Mouse (Mus musculus) right cerebral cortex, adult 2 months (tissue): Measurements from ENCODE around the gene Cdk10.
"Not testable (repeated sequence)": the region's sequence is repeated elsewhere in the genome, so short reads cannot be mapped to it uniquely, and the experiment has no call there.

ENCODE experiments used
- DNase-seq, 2 experiments: peaks; one replicate each; pipeline ENCODE4 v3.0.0; 2021 to 2022; ENCODE audit warnings: low spot score in 2 of 2

Gene Cdk10

DNA sequence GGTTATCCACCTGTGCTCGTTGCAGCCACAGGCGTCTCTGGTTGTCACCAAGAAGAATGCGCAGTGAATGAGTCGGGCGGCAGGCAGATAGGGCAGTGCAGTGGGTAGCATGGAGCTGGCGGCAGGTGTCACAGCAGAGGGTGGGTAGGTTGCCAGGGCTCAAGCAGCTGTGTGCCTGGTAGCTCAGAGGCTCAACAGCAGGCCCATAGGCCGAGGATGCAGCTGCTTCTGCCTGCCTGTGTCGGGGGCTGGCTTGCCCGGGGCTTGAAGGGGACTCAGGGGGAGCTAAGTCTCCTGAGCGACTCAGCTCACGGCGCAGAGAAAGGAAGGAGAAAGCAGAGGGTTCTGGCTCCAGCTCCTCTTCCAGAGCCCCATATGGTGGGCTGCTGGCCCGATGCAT lies 8.7 kb downstream of the Cdk10 start:
- peak in 1 of 2 experiments; percentile 39 for DNase-seq

DNA sequence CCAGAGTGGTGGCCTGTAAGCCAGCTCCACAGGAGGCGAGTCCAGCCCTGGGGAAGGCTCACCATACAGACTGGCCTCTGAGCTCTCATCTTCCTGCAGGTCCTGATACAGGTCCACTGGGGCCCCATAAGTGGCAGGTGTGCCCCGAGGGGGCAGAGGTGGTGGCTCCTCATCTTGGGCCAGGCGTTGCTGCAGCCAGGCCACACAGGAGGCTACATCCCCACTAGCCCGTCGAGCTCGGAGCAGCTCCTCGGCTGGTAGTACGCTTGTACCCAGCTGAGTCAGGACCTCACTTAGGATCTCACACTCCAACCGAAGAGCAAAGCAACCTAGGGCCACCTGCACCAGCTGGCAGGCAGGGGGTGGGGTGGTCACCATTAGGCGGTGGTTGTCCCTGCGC lies 9.1 kb downstream of the Cdk10 start:
- peak in 1 of 2 experiments; percentile 26 for DNase-seq

DNA sequence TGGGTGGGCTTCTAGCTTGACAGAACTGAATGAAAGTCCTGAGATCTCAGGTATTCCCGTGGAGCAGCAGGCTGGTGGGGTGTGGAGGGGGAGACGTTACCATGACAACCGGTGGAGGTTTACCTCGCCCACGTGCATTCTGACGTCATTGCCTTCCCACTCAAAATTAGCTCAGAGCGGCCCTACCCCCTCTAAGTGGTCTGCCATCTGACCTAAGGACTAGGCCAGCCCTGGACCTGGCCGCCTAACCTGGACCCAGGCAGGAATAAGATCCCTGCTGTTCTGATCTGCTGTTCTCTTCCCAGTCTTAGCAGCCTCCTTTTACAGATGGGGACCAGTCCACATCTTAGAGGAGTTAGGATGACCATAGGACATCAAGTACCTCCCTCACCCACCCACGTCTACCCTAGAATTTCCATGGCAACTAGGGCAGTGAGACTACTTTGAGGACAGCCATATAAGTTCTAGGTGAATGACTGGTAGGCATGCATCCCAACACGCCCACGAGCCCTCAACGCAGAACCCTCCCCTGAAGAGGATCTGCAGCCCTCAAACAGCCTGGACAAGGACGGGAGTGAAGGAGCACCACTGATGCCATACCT lies 10.4 kb downstream of the Cdk10 start:
- DNase-seq, result peak; percentile 87 to 92

DNA sequence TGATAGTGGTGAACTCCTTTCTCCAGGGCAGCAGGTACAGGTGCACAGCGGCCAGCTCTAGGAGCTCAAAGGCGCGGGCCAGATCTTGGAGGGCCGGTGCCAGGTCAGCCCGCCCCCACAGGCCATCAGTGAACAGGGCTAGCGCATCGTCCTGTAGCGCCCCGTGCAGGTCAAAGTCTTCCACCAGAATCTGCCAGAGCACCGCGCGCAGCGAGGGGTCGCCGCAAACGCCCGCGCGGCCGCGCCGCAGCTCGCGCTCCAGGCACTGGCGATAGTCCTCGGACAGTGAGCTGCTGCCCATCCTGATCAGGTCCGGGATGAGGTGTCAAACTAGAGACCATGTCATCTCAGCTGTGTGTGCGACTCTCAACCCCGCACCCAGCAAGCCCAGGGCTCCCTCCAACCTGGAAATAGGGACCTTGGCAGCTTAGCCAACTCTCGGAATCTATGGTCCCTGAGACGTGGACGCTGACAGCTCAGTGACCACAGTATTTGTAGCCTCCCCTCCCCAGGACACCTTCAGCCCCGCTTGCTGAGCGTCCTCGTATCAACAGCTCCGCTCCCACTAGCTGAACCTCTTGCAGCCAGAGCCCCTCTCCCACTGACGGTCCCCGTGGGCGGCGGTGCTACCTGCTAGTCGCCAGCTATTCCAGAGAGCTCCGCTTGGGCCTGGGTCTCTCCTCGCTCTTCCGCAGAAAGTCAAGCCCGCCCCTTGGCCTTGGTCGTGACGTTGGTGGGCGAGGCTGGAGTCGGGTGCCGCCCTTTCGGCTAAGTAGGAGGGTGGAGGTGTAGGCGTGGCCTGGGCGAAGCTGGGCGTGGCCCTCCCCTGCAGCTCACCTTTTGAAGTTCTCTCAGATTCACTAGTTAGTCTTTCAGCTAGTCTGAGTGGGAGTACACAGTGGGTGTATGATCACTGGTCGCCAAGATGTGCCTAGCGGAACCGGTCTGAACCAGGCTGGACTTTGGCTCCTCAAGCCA lies 11.2 kb downstream of the Cdk10 start, which contains the start of gene Spata2l:
Spata2l (minus strand) TSS at position 714 of the 978 bp plus-strand sequence.
- peak; percentile 86 for DNase-seq

DNA sequence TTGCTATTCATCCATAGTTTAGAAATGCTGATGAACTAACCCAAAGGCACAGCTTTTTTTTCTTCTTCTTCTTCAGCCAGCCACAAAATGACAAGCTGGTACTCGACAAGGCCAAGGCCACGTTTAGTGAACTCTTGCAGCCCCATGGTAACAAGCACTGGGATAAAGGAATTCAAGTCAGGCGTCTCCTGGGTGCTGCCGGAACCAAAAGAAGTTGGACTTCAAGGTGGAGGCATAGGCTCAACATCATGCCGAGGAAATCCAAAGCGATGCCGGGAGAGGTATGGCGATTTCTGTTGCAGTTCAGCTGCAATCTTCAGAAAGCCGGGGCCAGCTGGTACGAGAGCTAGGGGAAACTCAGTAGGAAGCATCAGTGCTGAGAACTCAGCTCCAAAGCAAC lies 14.8 kb downstream of the Cdk10 start:
- DNase-seq, result no peak

DNA sequence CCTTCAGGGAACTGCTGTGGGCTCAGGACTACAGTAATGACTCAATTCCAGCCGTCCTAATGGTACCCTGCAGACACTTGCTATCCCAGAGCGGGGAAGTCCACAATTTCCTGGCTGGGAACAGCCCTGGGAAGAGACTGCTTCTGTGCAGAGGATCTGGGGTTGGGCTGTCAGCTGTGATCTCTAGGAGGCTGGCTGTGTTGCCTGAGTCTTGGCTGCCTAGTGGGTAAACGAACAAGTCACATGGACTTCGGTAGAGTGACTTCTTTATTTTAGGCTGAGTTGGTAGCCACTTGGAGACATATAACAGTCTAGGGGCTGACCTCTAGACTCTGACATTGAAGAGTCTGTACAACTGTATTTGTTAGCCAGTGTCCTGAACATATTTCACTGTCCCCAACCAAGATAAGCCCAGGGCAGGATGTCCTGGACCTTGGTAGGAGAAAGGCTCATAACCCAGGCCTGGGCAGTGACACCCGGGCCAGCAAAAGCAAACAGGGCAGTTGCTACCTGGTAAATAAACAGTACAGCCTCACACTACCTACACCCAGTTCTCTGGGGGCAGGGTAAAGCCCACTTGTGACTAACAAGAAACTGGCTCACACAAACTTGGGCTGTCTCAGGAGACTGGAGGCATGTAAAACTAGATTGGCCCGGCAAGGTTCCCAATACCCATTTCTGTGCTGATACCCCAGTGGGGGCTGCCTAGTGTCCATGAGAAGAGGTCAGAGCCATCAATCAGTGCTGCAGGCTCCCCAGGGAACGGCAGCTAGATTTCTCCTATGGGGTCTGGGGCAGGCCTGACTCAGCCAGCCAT lies 17.7 kb downstream of the Cdk10 start:
- no peak for DNase-seq

DNA sequence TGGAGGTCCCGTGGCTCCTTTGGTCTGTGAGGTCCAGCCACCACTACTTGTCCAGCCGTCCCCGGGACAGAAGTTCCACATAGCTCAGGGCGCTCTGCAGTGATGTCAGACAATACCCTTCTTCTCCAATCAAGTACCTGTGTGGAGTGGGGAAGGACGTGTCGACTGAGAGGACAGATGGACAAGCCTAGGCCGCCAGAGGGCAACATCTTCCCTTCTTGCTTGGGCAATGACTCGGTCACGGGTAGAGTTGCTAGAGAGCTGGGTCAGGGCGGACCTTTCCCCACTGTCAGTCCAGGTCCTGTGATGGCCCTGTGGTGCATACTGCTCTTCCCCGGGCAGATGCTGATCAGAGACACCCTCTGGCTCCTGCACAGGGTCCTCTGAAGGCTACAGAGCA lies 18.4 kb downstream of the Cdk10 start:
- no peak for DNase-seq

DNA sequence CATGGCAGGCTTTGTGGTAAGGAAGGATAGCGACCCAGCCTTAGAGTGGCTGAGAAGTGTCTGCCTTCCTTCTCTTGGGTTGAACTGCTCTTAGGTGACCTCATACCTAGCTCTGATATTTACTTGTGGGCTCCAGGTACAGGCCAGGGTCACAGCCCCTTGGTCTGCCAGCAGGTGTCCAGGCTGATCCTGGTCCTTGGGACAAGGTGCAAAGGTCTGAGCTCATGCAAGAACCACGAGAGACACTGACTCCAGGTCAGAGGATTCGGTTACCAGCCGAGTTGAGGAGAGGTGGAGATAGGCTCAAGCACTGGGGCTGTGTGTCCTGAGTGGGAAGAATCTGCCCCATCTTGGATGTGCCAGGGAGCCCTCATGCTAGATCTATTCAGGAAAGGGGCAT lies 19.7 kb downstream of the Cdk10 start:
- DNase-seq, result no peak

DNA sequence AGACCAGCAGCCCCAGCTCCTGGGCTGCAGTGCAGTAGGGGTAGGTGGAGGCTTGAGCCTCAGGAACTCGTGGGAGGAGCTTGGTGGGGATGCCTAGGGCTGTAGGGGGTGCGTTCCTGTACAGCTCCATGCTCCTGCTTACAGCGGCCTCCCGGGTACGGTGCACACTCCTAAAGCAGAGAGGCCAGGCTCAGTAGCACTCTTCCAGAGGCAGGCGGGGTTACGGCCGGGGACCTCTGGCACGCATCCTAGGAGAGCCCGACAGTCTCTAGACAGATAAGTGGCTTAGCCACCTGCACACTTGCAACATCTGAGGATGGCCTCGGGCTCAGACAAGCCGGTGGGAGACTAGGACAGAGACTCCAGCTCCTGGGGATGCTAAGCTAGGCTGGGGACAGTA lies 20.9 kb downstream of the Cdk10 start:
- no peak for DNase-seq

DNA sequence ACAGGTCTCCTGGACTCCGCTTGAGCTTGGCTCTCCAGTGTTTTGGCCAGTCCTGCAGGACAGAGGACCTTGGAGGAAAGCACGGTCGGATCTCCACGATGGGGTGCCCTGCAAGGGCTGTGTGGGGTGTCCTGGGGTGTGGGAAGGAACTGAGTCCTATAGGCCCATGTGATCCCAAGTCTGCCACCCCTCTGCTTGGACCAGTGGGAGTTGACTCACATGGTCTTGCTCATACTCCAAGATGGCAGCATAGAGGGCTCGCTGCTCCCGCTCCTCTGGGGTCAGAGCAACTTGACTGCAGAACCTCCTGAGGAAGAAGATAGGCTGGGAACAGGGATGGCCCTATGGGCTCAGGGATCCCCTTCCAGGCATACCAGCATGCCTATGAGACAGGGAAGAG lies 23.1 kb downstream of the Cdk10 start:
- no peak for DNase-seq

DNA sequence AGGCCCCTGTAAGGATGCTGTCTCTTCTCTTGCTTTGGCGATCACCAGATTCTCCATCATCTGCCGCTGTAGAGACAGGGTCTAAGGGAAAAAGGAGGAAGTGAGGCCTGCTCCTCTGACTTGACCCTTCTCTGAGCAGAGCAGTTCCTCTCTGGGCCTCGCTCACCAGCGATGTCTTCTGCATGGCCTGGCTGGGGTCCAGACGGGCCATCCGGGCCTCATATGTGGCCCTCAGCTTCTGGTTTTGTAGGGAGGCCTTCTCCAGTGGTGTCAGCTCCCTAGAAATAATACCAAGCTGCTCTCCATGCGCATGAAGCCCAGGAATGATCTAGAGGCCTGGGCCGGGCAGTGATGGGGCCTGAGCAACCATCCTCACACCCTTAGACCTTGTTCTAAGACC lies 24.0 kb downstream of the Cdk10 start:
- DNase-seq, result no peak

DNA sequence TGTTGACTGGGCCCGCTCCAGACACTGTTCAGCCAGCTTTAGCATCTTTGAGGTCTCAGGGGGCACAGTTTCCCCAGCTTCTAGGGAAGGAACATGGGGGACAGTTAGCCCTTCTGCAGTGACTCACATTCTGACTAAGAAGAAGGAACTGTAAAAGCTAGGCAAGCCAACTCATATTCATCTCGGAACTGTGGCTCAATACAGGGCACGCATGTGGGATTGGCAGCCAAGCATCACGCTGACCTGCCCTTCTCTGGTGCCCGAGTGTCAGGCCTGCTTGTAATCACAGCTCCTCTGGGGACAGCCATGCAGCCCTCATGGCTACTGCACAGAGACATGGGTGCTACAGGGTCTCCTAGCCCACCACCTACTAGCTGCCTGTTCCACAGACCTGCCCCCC lies 26.3 kb downstream of the Cdk10 start:
- DNase-seq, result no peak

DNA sequence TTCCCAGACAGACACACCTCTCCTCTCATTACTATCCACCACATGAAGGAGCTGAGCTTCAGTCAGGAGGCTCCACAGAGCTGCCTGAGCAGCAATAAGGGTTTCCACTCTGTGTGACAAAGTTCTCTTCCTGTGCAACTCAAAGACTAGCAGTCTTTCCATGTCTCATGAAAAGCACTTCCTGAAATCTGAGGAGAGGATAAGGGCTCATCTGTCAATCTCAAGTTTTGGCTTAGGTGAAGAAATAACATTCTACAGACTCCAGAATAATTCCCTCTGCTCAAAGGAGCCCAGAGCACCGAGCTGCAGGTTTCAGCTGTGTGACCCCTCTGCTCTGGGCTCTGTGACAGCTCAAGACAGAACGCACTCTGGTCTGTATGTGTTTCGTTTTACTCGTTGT lies 28.3 kb downstream of the Cdk10 start:
- no peak for DNase-seq

DNA sequence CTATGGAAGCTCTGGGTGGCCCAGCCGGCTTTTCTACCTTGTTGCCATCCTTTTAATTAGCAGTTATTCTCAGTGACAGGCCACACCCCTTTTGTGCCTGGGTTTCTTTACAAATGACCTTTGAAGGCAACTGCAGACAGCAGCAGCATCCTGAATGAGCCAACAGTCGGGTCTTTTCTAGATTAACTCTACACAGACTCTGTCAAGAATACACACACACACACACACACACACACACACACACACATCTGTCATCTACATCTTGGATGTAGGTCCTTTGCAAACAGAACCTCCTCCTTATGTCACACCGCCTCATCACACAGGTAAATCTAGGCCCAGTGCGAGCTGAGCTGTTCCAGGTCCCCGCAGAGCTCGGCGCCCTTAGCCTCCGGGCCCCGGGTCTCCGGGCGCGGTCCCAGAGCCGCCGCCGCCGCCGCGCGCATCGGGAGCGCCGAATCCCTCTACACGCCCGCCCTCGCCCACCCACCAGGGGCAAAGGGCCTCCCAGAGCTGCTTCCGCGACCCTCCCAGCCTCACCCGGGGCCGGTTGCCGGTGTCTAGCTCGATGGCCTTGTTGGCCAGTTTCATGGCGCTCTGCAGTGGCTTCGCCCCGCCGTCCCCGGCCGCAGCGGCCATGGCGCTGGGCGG lies 28.9 kb downstream of the Cdk10 start:
- peak in 1 of 2 experiments; percentile 38 for DNase-seq

DNA sequence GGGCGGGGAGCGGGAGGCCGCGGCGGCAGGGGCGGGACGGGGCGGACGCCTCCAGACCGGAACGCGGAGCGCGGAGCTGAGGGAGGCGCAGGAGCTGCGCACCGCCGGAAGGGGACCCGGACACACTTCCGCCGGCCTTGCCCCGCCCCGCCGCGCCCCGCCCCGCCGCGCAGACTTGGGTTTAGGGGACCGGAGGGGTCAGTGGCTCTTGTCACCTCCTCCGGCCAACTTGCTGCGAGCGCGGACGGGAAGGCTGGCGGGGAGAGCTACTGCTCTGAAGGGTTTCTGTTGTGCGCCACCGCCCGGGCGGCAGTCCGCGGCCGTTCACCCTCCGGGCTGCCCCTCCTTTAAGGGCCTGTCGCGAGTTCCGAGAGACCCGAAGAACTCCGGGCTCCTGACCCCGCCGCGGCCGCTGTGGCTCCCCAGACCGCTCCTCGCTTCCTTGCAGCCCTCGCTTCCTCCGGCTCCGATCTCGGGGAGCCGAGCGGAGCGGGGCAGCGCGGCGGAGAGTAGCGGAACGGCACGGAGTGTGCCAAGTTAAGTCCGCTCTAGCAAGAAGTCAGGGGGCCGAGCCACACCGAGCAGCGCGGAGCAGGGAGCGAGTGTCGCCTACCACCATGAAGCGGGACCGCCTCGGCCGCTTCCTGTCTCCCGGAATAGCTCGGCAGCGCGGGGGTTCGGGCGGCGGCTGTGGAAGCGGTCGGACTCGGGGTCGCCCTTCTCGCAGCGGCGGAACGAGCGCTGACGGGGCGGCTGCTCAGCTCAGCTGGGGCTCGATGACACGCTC lies 29.6 kb downstream of the Cdk10 start, which contains the start of the genes Zfp276 and Vps9d1:
Zfp276 (plus strand) TSS at position 97 of the 787 bp plus-strand sequence.
Vps9d1 (minus strand) TSS at position 250 of the 787 bp plus-strand sequence.
- peak; percentile 74 to 77 for DNase-seq

DNA sequence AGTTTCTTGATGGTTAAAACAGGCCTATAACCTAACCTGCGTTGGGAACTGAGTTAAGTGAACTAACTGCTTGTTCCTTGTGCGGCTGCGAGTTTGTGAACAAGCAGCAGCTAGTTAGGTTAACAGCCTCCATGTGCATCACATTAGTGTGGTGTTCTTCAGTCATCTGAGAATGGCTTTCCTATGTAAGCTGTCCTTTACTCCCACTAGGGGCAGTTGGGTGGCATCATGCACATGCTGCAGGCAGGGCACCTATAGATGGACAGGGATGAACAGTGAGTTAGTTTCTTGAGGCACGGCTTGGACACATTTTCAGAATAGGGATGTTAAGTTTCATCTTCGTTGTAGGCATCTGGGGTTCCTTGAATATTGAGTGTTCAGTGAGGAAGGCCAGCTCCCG lies 30.5 kb downstream of the Cdk10 start:
- DNase-seq, result no peak

DNA sequence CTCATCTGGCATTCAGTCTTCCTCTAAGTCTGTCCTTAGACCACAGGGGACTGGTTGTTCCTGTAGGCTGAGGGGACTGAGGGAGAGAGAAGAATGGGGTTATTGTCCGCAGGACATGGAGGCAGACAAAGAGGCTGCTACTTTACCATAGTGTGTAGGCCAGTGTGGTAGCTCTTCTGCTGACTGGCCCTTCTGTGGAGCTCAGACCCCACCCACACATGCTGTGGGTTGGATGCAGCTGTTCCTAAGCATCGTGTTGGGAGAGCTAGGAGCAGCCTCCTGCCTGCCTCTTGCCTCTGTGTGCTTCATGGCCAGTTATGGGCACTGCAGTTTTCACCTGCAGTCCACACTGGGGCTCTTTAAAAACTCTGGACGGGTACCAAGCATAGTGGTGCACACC lies 32.5 kb downstream of the Cdk10 start:
- peak; percentile 53 to 56 for DNase-seq

DNA sequence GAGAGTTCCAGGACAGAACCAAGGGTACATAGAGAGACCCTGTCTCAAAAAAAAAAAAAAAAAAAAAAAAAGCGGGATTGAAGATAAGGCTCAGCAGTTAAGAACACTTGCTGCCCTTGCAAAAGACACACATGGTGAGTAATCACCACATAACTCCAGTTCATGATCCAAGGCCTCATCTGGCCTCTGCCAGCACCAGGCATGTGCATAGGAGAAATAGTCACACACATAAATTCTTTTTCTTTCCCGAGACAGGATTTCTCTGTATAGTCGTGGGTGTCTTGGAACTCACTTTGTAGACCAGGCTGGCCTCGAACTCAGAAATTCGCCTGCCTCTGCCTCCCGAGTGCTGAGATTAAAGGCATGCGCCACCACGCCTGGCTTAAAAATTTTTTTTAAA lies 33.0 kb downstream of the Cdk10 start:
- not testable (repeated sequence) for DNase-seq

DNA sequence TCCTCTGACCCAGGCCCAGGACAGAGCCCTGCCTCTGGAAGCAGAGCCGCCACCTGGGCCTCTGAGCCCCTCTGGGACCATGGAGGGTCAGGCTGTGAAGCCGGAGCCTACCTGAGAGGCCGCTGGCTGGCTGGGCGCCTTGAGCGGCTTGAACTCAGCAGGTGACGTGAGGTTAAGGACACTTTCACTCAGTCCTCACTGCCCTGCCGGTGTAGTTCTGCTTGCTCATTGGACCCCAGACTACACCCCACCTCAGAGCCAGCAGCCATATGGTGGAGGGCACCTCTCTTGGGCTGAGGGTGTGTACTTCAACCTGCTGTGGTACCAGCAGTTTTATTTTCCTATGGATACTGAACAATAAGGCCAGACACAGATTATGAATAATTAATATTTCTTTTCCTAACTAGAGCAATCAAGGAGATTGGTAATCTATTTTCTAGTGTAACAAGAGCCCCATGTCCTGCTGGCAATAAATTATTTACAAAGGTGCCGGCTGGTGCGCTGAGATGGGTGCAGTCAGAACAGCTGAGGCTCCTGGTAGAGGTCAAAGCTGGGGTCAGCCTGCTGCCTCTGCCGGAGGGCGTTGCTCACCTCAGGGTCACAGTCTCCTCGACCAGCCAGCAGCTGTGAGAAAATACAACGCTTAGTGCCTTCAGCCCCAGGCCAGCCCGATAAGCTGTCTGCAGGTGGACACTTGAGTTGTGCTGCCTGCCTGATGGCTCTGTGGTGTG lies 43.4 kb downstream of the Cdk10 start:
- DNase-seq, result no peak

DNA sequence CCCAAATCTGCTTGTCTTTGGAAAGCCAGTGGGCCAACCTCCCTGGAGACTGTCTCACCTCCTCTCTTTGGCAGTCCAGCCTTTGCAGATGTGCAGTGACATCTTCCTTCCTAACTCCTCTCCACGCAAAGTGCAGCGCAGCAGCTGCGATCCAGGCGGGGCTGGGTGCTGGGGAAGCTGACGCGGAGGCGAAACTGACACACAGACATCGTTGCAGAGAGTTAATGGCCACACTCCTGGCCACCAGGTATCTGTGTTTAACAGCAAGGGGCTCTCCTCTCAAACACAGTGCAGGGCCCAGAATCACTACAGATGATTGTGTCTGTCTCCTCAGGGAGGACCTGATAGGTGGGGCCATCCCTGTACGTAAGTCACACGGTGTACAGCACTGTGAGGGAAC lies 46.5 kb downstream of the Cdk10 start:
- DNase-seq, result no peak
